Comparison of ENCODE assay signal across 9 mouse cellular contexts in the genomic region with DNA sequence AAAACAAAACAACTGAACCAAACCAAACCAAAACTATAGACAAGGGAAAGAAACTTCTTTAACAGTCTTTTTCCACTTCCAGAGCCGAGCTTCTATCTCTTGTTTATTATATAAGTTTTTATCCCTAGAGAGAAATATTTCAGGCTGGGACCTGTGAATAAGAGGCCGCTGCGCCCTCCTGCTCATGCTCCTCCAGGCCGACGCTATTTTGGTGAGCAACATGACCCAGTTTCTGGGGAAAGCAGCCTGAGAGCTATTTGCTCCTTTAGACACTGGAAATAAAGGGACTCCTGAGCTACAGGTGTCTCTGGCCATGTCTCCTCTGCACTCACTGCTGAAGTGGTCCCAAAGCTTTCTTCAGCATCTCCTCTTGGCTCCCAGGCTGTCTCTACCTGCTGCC. TPM values are rescaled to one million over a fixed set of nuclear protein-coding genes. Genes with fewer than 3 reads are reported as not detected.
"Had no signal": no experiment of that assay in that cellular context is flagged by ENCODE, and none has a peak within 500 bp of the region (broad histone marks: within the 10 kb centered on the region; RNA-seq: fewer than 3 reads in every experiment).

No protein-coding gene starts in this region.

- DNase-seq: kidney, postnatal 14 days; kidney, postnatal 4 days; left cerebral cortex, postnatal 4 days; liver, postnatal 0 days; lung, embryonic 14.5 days; right cerebral cortex, postnatal 14 days; thymus, adult 18-20 months; thymus, postnatal 36 days had no signal

RNA-seq across cellular contexts. Expression of gene Cck, which starts 24.6 kb away (rescaled TPM):
- total RNA-seq: megakaryocyte, adult 5-6 weeks had no signal
